ENCODE assay signal across 15 mouse cellular contexts in the genomic region with DNA sequence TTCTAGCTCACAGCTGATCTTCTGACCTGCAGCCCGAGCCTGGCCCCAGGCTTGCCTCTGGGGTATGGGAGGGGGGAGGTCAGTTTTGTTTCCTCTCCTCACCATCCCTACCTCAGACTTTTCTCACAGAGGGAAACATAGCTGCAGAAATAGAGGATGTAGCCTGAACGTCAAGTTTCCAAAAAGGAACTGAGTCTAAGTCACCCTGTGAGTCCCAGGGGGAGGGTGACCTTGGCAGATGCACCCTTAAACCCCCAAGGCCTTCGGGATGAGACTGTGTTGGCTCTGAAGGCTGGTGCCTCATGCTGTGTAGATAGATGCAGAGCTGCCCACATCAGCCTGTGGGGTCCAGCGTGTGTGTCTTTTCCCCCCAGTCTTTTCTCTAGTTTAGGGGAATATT.
DNase-seq lines count a peak whose midpoint lies in the region; ATAC-seq and TF ChIP-seq lines count a peak whose summit lies in the region.
"Had no signal": no experiment of that assay in that cellular context is flagged by ENCODE, and none has a peak within 500 bp of the region (broad histone marks: within the 10 kb centered on the region; RNA-seq: fewer than 3 reads in every experiment).

No protein-coding gene starts in this region.

- peak overlapping the region; percentile 15; the same call in 1 of the 2 replicates for H3K9ac ChIP-seq in heart, embryonic 13.5 days
- no peak overlapping the region for H3K9ac ChIP-seq in midbrain, embryonic 15.5 days
- H3K9ac ChIP-seq in heart, postnatal 0 days (replicated peaks; ENCODE audit: low read depth, low read length): no peak overlapping the region
- H3K9ac ChIP-seq in stomach, postnatal 0 days (ENCODE audit: low read length): no peak overlapping the region
- no peak overlapping the region for H3K9ac ChIP-seq in midbrain, postnatal 0 days (replicated peaks; ENCODE audit: low read length, poor library complexity, severe bottlenecking)
- H3K9ac ChIP-seq: embryonic facial prominence, embryonic 12.5 days; hindbrain, embryonic 15.5 days; limb, embryonic 13.5 days had no signal

- no peak for ATAC-seq in heart, embryonic 13.5 days (ENCODE audit: extremely low read depth, insufficient number of reproducible peaks, low FRiP score, low TSS enrichment)
- no peak for ATAC-seq in midbrain, embryonic 15.5 days (replicated peaks)
- no peak for ATAC-seq in heart, postnatal 0 days (ENCODE audit: insufficient read depth, low read depth)
- no peak for ATAC-seq in stomach, postnatal 0 days (ENCODE audit: low FRiP score, low TSS enrichment)
- no peak for ATAC-seq in midbrain, postnatal 0 days (ENCODE audit: low FRiP score)
- ATAC-seq: CD4-positive, CD25-positive, alpha-beta regulatory T cell, adult 4 months had no signal

- peaks cover 73% of the 10 kb centered on the region for H3K4me1 ChIP-seq in heart, embryonic 13.5 days
- H3K4me1 ChIP-seq in midbrain, embryonic 10.5 days: peaks cover 28% of the 10 kb centered on the region
- no peaks in the 10 kb centered on the region for H3K4me1 ChIP-seq in midbrain, embryonic 15.5 days
- peaks cover 36% of the 10 kb centered on the region for H3K4me1 ChIP-seq in heart, postnatal 0 days (ENCODE audit: control insufficient read depth, insufficient read depth)
- 0 out of 2 replicates have a peak, but pooled peaks cover 5% of the 10 kb centered on the region for H3K4me1 ChIP-seq in stomach, postnatal 0 days (replicated peaks; ENCODE audit: control insufficient read depth, insufficient read depth)
- no peaks in the 10 kb centered on the region for H3K4me1 ChIP-seq in midbrain, postnatal 0 days (ENCODE audit: insufficient read depth, low read length)
- H3K4me1 ChIP-seq: embryonic facial prominence, embryonic 12.5 days had no signal

- WGBS in heart, embryonic 13.5 days: 57% methylated on average over 4 of the region's 4 CpGs
- 57% methylated on average over 4 of the region's 4 CpGs for WGBS in midbrain, embryonic 10.5 days
- 62% methylated on average over 4 of the region's 4 CpGs for WGBS in midbrain, embryonic 15.5 days
- WGBS in heart, postnatal 0 days: 67% methylated on average over 4 of the region's 4 CpGs
- WGBS in stomach, postnatal 0 days: 36% methylated on average over 4 of the region's 4 CpGs
- WGBS in midbrain, postnatal 0 days: 69% methylated on average over 4 of the region's 4 CpGs

- peaks cover 25% of the 10 kb centered on the region for H3K36me3 ChIP-seq in heart, embryonic 13.5 days
- H3K36me3 ChIP-seq in midbrain, embryonic 10.5 days: peaks cover 39% of the 10 kb centered on the region
- 0 out of 2 replicates have a peak, but pooled peaks cover 6% of the 10 kb centered on the region for H3K36me3 ChIP-seq in midbrain, embryonic 15.5 days (replicated peaks)
- no peaks in the 10 kb centered on the region; the same call in 1 of the 2 replicates for H3K36me3 ChIP-seq in heart, postnatal 0 days (replicated peaks; ENCODE audit: control insufficient read depth, insufficient read depth, low read length)
- H3K36me3 ChIP-seq in stomach, postnatal 0 days (ENCODE audit: control insufficient read depth, insufficient read depth, low read length): no peaks in the 10 kb centered on the region
- H3K36me3 ChIP-seq in midbrain, postnatal 0 days (ENCODE audit: insufficient read depth, low read length): peaks cover 41% of the 10 kb centered on the region

- TF ChIP-seq CTCF in heart, postnatal 0 days (IDR thresholded peaks at IDR 0.05; ENCODE audit: low read depth): no peak
- TF ChIP-seq CTCF in stomach, postnatal 0 days (IDR thresholded peaks at IDR 0.05; ENCODE audit: low read depth): no peak
- no peak for TF ChIP-seq CTCF in midbrain, postnatal 0 days (IDR thresholded peaks at IDR 0.05)

- no peak overlapping the region for H3K4me2 ChIP-seq in heart, embryonic 13.5 days
- no peak overlapping the region for H3K4me2 ChIP-seq in midbrain, embryonic 15.5 days
- no peak overlapping the region for H3K4me2 ChIP-seq in heart, postnatal 0 days (ENCODE audit: low read depth, low read length)
- H3K4me2 ChIP-seq in stomach, postnatal 0 days (replicated peaks; ENCODE audit: low read depth): no peak overlapping the region
- H3K4me2 ChIP-seq in midbrain, postnatal 0 days (ENCODE audit: low read depth, low read length, poor library complexity, severe bottlenecking): no peak overlapping the region
- H3K4me2 ChIP-seq: embryonic facial prominence, embryonic 12.5 days; hindbrain, embryonic 15.5 days; limb, embryonic 13.5 days; midbrain, embryonic 11.5 days had no signal

- DNase-seq in heart, postnatal 4 days: no peak
- no peak for DNase-seq in midbrain, embryonic 10.5 days (ENCODE audit: low spot score)
- no peak for DNase-seq in heart, postnatal 0 days (ENCODE audit: low spot score)
- DNase-seq in stomach, postnatal 0 days (ENCODE audit: low spot score): no peak
- DNase-seq in frontal cortex, postnatal 14 days (ENCODE audit: low spot score in 2 of 2): no peak
- no peak for DNase-seq in midbrain, postnatal 0 days (ENCODE audit: low spot score)
- DNase-seq: adrenal gland, postnatal 25 days; cerebellum, adult 2 months had no signal

- H3K27me3 ChIP-seq in heart, embryonic 13.5 days (replicated peaks): no peaks in the 10 kb centered on the region
- H3K27me3 ChIP-seq in midbrain, embryonic 10.5 days (ENCODE audit: low read depth, poor library complexity, severe bottlenecking): no peaks in the 10 kb centered on the region
- no peaks in the 10 kb centered on the region for H3K27me3 ChIP-seq in midbrain, embryonic 15.5 days (replicated peaks)
- no peaks in the 10 kb centered on the region for H3K27me3 ChIP-seq in heart, postnatal 0 days (ENCODE audit: control insufficient read depth, insufficient read depth, low read length)
- no peaks in the 10 kb centered on the region for H3K27me3 ChIP-seq in stomach, postnatal 0 days (ENCODE audit: control insufficient read depth, insufficient read depth, low read length)
- no peaks in the 10 kb centered on the region for H3K27me3 ChIP-seq in midbrain, postnatal 0 days (ENCODE audit: insufficient read depth, low read length)
- H3K27me3 ChIP-seq: embryonic facial prominence, embryonic 12.5 days; hindbrain, embryonic 15.5 days; limb, embryonic 13.5 days had no signal

- no peaks in the 10 kb centered on the region for H3K9me3 ChIP-seq in heart, embryonic 13.5 days
- H3K9me3 ChIP-seq in midbrain, embryonic 10.5 days (replicated peaks): no peaks in the 10 kb centered on the region
- no peaks in the 10 kb centered on the region for H3K9me3 ChIP-seq in midbrain, embryonic 15.5 days
- H3K9me3 ChIP-seq in heart, postnatal 0 days (replicated peaks; ENCODE audit: control insufficient read depth, low read length): no peaks in the 10 kb centered on the region
- H3K9me3 ChIP-seq in stomach, postnatal 0 days (ENCODE audit: control insufficient read depth, low read length): no peaks in the 10 kb centered on the region
- no peaks in the 10 kb centered on the region for H3K9me3 ChIP-seq in midbrain, postnatal 0 days (ENCODE audit: low read length)
- H3K9me3 ChIP-seq: embryonic facial prominence, embryonic 12.5 days; hindbrain, embryonic 15.5 days; limb, embryonic 13.5 days had no signal

- H3K27ac ChIP-seq in heart, embryonic 13.5 days (replicated peaks): peak overlapping the region; percentile 70
- H3K27ac ChIP-seq in midbrain, embryonic 10.5 days (replicated peaks): peak overlapping the region; percentile 46; the same call in 1 of the 2 replicates
- H3K27ac ChIP-seq in midbrain, embryonic 15.5 days: no peak overlapping the region
- H3K27ac ChIP-seq in heart, postnatal 0 days (ENCODE audit: low read depth): peak overlapping the region; percentile 44
- peak overlapping the region; percentile 82 for H3K27ac ChIP-seq in stomach, postnatal 0 days (replicated peaks)
- H3K27ac ChIP-seq in midbrain, postnatal 0 days (ENCODE audit: low read depth, low read length): no peak overlapping the region
- H3K27ac ChIP-seq: embryonic facial prominence, embryonic 12.5 days; hindbrain, embryonic 15.5 days; limb, embryonic 13.5 days had no signal

- no peak overlapping the region for H3K4me3 ChIP-seq in heart, embryonic 13.5 days
- no peak overlapping the region for H3K4me3 ChIP-seq in midbrain, embryonic 10.5 days
- no peak overlapping the region for H3K4me3 ChIP-seq in midbrain, embryonic 15.5 days
- no peak overlapping the region for H3K4me3 ChIP-seq in heart, postnatal 0 days (ENCODE audit: low read depth, low read length)
- H3K4me3 ChIP-seq in stomach, postnatal 0 days (ENCODE audit: low read depth, low read length): no peak overlapping the region
- no peak overlapping the region for H3K4me3 ChIP-seq in midbrain, postnatal 0 days (ENCODE audit: low read depth, low read length)
- H3K4me3 ChIP-seq: embryonic facial prominence, embryonic 12.5 days; hindbrain, embryonic 15.5 days; limb, embryonic 13.5 days had no signal

- TF ChIP-seq EP300 in heart, postnatal 0 days (IDR thresholded peaks at IDR 0.05; ENCODE audit: low read depth): no peak
- no peak for TF ChIP-seq EP300 in stomach, postnatal 0 days (optimal IDR thresholded peaks at IDR 0.05)

Comparison
In these comparisons a context has a peak if more than half of its experiments do, and no peak if none do; other contexts are left out.
1. H3K27ac ChIP-seq: peak in heart, embryonic 13.5 days (single experiment), midbrain, embryonic 10.5 days (single experiment), heart, postnatal 0 days (single experiment) and stomach, postnatal 0 days (single experiment); none in midbrain, embryonic 15.5 days (single experiment) and midbrain, postnatal 0 days (single experiment).